Mouse (Mus musculus) thymus, postnatal 0 days (tissue): Measurements from ENCODE around the gene Hdac4. TPM values are rescaled to one million over a fixed set of nuclear protein-coding genes. Genes with fewer than 3 reads are reported as not detected.

Experiments
- DNase-seq: peaks from one replicate; pipeline ENCODE4 v3.0.0-alpha.2; 2015; ENCODE audit warnings: low spot score
- polyA plus RNA-seq: library from polyadenylated mRNA; unstranded; fragments of >200 nt; fragmentation: Nextera tagmentation; extraction: Ambion mirVana; gene quantifications from 2 replicates; pipeline ENCODE4 v1.2.1, GENCODE M21; 2015

Hdac4 gene
- polyA plus RNA-seq, 1 experiment from 2014 or later: 27.7 TPM

DNA sequence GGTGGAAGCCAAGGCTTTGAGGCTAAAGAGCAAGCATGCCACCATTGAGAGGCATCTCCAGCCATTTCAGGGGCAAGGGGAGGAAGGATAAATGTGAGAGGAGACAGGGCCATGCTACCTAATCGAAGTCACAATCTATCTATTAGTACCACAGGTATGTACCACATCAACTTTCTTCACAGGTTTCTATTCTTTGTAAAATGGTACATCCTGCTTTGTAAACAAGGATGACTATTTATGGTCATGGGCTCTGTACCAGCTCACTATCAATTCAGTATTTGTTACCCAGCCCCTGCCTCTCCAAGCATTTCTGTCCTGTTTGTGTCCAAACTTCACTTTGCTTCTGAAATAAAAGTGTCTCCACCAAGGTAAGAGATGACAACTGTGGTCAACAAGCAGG is 92.7 kb downstream of the Hdac4 start:
- DNase-seq: no peak

DNA sequence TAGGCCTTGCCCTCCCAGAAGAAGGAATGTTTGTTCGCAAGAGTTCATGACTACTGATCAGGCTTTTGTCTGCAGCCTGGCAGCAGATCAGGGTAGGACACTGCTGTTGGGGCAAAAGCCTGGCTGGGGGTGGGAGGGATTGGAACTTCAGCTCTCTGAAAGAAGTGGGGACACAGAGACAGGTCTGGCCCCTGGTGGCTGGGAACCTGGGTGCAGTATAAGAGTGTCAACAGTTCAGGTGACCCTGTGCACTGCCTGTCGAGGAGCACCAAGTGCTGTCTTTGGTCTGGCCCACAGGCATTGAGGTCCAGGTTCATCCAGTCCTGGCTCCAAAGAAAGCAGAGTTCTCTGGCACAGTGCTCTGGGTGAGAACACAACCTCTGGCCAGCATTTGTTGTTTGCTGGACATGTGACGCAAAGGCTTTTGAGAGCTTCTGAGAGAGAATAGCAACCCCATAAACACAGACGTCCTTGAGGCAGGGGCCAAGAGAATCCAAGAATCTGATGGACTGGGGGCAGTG is 95.1 kb downstream of the Hdac4 start:
- DNase-seq: no peak

DNA sequence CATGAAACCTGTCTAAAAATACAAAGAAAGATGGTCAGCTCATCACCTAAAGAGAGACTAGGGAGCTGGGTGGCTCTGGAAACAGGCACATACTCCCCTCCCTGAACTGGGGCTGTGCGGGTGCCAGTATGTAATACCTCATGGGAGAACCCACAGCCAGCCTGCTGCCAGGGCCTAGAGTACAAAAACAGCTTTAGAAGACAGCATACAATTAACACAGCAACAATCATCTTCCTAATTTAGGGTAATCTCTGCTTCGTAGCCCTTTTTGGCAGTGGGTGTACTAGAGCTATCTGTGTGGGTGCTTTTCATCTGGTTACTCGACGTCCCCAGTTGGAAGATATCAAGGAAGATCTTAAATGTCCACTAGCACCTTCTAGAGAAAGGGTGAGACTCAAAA is 95.5 kb downstream of the Hdac4 start:
- DNase-seq: no peak

DNA sequence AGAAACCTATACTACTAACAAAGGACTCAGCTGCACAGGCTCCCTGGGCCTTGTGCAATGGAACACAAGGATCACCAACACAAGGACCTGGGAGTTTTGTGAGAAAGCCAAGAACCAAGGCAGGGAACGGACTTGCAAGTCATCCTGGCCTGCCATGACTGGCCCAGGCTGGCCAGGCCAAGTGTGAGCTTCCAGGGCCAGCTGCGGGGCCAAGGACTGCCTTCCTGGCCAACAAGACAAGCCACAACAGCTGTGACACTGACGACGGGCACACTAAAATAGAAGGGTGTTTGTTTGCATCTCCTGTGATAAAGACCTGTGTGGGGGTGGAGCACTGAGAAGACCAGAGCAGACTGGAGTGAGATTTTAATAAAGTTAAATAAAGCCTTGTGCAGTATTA is 96.0 kb downstream of the Hdac4 start:
- no peak for DNase-seq

DNA sequence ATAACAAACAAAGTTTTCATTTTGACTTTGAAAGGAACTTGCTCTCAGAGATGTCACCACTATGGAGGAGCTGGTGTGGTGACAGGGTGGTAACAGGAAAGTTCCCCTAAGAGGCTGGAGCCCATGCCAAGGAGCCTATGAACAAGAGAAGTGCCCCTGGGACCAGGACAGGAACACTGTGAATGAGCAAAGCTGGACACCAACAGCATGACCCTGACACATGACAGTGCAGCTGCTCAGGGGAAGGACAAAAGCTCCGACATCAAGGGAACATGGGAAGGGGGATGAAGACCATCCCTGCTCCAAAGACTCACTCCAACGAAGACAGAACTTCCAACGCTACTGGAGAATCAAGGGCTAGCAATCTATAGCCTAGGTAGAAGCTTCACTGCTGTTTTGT is 97.0 kb downstream of the Hdac4 start:
- no peak for DNase-seq

DNA sequence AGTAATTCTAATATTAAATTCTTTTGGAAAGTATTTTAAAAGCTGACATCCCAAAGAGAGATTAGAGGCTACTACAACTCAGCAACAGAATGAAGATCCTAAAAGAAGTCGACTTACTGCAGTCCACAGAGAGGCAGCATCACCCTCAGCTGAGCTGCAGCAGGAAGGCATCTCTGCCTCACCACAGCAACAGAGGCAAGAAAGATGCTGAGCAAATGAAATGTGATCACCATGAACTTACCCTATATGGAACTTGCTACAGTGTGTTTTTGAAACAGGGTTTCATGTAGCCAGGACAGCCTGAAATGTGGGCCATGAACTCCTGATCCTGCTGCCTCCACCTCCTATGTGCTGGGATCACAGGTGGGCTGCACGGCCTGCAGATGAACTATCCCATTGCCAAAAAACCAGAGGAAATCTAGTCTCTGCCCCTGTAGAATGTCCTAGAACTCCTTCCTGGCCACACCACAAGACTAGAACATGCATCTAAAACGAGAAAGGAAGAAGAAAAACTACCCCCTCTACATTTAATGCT is 98.4 kb downstream of the Hdac4 start:
- no peak for DNase-seq

DNA sequence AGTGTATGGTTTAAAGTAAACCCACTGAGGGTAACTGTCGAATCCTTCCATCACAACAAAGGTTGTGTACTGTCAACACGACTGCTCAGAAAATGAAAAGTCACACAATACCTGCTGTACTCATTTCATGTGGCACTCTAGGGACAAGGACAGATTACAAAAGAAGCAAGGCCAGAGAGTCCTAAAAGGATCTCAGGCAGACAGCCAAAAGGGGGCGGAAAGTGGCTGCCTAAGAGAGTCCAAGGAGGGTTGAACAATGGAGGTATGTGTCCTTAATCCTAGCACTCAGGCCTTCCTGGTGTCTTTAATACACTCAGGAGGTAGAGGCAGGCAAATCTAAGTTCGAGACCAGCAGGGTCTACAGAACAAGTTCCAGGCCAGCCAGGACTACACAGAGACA is 103.2 kb downstream of the Hdac4 start:
- DNase-seq: no peak

DNA sequence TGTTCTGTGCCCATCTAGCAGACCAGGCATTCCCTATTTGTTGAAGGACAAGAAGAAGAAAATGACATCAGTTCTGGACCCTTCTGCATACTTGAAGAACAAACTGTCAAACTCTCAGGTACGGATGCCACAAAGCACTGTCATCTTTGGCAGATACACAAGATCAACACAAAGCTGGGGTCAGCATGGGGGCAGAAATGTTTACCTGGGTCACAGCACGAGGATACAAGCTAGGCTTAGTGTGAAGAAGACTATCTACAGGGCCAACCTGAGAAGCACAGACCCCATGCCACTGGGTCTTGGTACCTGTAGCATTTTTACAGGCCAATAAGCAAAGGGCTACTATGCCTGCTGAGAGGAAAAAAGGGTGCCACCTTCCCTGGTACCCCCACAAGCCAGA is 107.7 kb downstream of the Hdac4 start:
- no peak for DNase-seq

DNA sequence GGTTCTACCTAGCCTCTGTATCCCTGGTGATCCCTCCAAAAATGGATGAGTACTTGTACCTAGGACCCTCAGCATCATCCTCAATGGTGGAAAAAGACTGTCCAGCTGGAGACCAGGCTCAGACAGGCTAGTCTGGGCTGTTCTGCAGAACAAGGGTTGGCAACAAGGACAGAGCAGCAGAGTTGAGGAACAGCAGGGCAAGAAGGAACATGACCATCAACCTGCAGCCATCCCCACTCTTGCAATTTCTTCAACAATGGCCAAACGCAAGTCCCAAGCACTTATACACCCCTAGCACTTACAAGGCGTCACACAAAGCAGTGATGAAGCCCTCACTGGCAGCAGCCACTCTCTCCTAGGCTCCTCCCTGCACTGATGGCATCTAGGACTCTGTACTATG is 108.2 kb downstream of the Hdac4 start:
- DNase-seq: no peak

DNA sequence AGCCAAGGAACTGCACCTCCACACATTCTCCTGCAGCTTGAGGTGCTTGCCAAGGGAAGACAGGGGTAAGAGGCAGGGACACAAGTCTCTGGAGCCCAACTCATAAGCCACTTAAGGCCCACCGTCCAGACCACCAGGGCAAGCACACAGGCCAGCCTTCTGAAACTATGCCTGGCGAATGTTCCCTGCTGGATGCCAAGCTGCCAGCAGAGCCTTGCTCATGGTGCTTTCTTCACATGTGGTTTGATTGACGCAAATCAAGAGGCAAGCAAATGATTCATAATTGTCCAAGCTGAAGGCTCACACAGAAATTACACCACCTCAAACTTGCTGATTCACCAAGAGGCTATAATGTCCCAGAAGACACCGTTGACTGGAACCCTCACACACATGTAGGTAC is 108.7 kb downstream of the Hdac4 start:
- DNase-seq: no peak

DNA sequence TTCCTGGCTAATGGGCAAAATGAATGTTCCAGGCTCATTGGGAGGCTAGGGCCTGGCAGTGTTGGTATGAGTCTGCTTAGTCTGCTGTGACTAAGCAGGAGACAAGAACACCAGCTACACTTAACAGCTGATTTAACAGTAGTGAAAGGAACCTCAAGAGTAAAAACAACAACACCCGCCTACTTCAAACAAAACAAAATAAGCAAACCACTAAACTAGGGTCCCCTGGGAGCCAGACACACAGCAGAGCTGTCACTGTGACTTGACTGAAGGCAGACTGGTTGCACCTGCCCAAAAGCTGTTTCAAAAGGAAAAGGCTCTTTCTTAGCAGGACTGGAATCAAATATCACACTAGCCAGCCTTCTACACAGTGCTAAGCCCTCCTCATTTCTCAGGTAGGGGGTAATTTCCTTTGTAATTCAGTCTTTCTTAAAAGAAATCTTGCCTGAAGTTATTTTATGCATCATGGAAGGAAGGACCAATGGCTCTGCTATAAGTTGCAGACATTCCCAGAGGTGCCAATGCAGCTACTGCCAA is 109.2 kb downstream of the Hdac4 start:
- DNase-seq: peak; percentile 53

DNA sequence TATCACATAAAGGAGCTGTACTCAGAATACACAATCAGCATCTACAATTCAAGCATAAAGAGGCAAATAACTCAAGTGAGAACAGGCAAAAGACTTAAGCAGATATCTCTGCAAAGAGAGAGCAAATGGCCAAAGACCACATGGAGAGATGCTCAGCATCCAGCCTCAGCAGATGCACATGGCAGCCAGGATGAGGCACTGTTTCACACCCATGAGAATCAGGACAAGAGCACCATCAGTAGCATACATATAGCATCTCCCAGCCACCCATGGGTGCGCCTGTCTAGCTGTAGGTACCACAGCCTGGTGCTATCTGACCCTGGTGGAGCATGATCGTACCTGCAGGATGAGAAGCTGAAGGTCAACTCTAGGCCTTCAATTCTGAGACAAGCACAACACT is 110.8 kb downstream of the Hdac4 start:
- peak; percentile 34 for DNase-seq

DNA sequence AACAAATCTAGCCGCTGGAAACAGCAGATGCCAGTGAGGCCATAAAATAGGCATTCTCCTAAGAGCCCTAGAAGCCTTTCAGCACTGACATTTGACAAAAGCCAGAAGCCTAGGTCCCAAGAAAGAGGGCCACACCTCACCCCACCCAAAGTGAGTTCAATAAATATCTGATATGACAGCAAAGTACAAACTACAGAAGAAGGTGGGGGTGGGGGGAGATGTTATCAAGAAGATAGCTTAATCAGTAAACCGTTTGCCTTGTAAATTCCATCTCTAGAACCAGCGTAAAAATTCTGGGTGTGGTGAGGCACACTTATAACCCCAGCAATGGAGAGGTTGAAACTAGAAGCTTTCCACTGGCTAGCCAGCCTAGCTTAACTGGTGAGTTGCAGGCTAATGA is 111.5 kb downstream of the Hdac4 start:
- DNase-seq: no peak

DNA sequence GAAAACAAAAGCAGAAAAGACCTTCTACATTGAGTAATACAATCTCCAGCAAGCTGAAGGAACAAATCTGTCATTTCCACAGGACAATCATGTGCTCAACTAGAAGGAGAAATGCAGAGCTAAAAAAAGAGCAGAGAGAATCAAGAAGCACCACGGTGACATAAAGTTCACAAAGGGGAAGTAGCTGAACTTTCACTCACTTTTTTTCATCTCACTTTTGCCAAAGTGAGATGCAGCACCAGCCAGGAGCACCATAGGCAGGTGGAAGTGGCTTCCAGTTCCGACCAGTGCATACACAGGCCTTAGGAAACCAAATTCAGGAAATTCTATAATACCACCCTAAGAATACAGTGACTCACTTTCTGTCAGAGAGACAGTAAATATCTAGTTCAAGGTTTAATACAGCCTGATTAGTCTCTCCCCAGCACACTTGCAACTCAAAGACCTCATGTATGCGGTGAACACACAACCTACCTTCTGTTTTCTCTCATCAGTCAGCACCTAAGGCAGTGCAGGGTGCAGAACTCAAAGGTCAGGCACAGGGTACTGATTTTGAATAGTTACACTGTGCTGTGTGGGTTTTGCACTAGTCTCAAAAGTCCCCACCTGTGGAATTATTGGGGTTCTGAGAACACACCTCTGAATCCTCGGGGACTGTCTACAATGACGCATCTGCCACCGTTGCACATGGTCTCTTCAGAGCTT is 112.5 kb downstream of the Hdac4 start:
- DNase-seq: no peak

DNA sequence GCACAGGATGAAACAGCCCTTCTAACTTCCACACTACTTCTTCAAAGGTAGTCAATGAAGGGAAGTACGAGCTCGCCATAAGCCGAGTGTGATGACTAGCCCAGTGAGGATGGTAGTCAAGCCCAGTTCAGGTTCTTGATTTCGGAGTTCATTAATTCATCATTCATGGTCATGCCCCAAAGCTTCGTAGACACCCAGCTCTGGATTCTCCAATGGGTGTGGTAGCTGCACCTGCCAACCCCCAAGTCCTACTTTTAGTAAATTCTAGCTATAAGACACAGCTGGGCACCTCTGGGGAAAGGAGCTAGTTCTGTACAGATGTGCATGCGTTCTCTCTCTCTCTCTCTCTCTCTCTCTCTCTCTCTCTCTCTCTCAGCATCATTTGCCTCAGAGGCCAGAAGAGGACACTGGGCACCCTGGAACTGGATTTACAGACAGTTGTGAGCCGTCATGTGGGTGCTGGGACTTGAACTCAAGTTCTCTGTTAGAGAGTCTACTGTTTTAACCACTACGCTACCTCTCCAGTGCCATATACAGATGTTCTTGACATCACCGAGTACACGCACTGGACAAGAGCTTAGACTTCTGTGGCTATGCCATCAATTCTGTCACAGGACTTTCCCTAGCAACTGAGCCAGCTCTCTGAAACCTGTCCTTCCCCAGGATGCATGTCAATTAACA is 113.2 kb downstream of the Hdac4 start:
- no peak for DNase-seq

DNA sequence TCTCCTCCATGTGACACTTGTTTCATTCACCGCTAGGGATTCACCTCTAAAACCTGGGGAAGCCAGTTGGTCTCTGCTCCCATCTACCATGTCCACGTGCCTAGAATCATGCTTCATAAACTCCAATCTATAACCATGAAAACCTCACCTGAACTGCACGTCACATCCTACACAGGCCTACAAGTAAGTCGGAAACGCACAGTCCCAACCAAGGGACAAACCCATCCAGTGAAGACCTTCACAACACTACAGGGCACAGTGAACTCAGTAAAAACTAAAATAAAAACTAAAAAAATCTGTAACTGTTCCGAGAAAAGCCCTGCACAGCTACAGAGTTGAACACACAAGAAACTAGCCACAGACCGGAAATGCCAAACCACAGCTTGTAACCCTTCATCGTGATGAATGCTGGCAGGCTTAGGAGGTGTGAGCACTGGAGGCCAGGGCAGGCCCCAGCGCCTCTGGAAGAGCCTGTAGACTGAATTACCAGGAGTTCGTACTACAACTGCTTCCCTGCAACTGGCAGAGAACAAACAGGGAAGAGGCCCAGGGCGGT is 115.4 kb downstream of the Hdac4 start:
- peak; percentile 94 for DNase-seq

DNA sequence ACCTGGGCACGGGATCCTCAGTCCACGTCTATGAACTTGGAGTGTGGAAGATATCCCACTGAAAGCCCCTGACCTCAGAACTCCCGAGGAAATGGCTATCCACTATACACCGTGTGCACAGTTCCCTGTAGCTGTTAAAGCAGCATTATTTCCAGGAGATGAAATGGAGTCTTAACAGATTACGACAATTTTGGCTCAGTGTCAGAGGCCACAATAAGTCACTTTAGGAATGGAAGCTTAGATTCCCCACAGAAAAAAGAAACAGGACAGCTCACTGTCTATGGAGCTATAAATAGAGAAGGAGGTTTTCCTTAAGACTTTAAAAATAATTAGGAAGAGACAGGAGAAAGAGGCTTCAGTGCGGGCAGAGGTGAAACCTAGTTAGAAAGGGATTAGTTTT is 120.2 kb downstream of the Hdac4 start:
- no peak for DNase-seq

DNA sequence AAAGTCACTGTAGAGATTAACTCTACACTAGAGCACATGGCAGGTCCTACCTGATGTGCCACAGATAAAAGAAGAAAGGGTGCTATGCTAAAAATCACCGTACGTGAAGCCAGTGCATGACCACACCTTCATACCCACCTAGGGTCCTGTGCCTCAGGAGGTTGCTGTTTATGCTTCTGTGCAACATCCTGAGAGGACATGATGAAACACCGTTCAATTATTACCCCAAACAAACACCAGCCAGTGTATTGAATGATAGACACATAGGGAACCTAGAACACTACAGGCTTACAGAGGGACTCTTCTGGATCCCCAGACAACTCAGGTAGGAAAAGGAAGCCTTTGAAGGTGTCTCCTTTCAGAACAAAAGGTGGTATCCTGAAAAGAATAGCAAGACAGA is 120.8 kb downstream of the Hdac4 start:
- DNase-seq: no peak

DNA sequence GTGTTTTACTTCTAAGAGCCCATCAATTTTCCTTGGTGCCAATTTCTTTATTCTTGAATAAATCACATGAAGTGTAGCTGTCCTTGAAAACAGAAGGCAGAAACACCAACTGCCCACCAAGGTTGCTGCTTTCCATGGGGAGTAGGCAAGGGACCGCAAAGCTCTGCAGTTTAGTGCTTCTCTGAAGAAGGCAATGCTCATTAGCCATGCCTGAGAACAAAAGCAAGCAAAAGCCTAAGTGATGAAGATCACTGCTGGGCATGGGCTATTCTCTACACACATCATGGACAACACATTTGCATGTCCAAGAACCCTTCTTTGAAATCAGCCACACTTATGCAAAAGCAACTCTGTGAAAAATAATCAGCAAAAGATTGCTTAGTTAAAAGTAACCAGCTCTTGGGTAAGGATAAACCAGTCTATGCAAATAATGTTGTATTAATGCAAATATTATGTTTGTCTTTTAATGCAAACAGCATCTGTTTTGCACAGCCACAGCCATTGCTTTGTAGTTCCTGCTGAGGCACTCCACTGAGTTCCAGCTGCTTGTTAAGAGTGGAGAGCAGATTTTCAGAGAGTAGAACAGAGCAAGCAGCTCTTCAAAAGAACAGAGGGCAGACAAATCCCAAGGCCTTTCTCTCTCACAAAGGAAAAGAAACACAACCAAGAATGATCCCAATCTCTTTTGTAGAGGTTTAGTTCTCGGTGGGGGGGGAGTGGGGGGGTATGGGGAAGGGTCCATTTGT is 125.4 kb downstream of the Hdac4 start:
- peak; percentile 28 for DNase-seq

DNA sequence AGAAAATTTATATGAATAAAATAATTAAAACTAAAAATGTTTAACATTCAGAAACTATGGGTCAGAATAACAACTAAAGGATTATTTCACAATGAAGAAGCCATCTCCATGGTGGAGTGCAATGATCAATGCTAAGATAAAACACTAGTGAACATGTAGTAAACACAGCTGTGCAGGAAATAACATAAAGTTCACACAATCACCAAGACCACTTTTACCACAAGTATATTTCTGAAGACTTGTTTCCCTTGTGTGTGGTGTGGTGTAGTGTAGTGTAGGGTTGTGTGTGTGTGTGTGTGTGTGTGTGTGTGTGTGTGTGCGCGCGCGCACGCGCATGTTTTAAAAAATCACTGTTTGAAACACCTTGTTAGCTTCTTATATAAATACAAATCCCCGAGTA is 126.0 kb downstream of the Hdac4 start:
- DNase-seq: peak; percentile 78

DNA sequence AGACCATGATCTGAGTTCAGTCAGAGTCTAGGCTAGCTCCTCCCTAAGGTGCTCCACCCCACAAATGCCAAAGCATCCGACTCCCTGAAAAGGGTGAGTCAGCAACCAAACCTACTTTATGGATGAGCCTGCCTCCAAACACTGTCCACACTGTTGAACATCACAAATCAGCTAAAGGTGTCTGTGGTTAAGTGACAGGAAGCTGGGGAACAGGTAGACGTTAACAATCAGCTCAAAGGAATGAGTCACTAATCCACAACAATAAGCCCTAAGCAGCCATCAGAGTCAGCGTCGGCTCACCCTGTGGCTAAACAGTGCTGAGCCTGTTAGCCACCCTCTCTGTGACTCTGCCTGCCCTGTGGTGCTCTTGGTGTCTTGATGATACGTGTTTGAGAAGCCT is 131.2 kb downstream of the Hdac4 start:
- peak; percentile 37 for DNase-seq

DNA sequence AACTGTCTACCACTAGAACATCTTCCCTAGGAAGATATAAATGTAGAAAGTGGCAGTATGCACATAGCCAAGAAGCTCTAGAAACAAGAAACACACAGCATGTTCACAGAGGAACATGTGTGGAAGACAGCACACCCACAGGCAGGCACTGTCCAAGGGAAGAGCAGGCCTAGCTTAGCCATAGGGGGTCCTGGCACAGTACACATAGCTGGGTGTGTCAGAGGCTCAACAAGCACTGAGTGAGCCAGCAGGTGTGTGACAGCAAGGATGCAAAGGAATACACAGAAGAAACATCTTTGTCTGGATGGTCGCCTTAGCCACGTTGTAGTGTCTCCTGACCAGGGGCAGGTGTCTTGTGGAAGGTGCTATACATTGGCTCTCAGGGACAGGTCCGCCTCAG is 132.2 kb downstream of the Hdac4 start:
- DNase-seq: no peak
